Mouse (Mus musculus) embryonic fibroblast, embryonic 13.5 days (primary cell): Measurements from ENCODE around the gene Msi2.

Source experiments
- CTCF ChIP-seq: IDR thresholded peaks from 2 replicates; pipeline ENCODE4 v1.5.1; 2011; ENCODE audit warnings: mild to moderate bottlenecking, control low read depth, low read length, moderate library complexity, borderline replicate concordance; ENCODE audit not compliant: insufficient read depth
- POLR2A ChIP-seq: IDR thresholded peaks from 2 replicates; pipeline ENCODE4 v1.6.1; 2011; ENCODE audit warnings: low read depth, mild to moderate bottlenecking, control low read depth, low read length, moderate library complexity

DNA sequence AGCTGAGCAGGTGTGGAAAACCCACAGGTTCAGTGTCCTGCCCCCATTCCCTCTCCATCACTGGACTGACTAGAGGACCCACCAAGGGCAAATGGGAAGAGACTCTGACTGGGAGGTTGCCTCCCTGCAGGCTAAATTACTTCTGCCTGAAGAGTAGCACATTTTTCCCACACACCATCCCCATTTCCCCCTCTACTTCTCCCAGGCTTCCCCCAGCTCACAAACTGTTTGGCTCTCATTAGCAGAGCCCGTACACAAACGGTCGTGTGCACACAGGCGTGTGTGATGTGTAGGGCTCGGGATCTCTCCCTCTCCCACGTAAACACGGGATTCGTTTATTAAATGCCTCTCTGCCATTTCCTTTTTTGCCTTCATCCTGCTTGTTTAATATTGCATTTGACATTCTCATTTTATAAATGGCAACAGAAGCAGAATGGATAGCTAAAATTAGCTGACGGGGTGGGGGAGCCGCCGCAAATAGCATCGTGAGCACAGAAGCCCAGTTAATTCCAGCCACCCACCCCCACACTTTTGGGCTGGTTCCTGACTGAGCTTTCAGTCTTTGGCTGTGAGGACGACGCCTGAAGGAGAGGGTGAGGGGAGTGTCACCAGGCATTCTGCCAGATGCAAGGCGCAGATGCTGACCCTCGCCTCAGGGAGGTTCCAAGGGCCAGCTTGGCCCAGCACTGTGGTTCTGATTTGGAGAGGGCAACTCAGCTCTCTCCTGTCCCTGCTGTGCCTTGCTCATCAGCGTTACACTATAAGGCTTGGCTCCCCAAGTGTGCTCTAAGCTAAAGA is 313.3 kb downstream of the Msi2 start:
- TF ChIP-seq CTCF (no peak), POLR2A (no peak)
